Mouse (Mus musculus): ENCODE data around the gene Nabp1. TPM values are rescaled to one million over a fixed set of nuclear protein-coding genes. Genes with fewer than 3 reads are reported as not detected.

Gene Nabp1
- total and polyA plus RNA-seq, 3 experiments = 5.4 to 10.0 TPM; not detected in 1

GRCm38 (mm10) chr1:51508543-51508942 is 30.3 kb upstream of the Nabp1 start:
- Histone ChIP-seq H3K36me3 (ENCODE audit: control insufficient read depth in 1 of 2, insufficient read depth in 2 of 2, low read length in 2 of 2) (peaks cover 0 to 9% of the 10 kb centered on the region in 2 experiments; a peak in 2 of 4 replicates), H3K4me3 (ENCODE audit: control insufficient read depth in 1 of 2, insufficient read depth in 1 of 2, low read depth in 2 of 2, low read length in 2 of 2) (no peak overlapping the region), H3K4me1 (ENCODE audit: control insufficient read depth in 1 of 2, insufficient read depth in 2 of 2, low read length in 2 of 2) (peaks cover 5 to 10% of the 10 kb centered on the region in 2 experiments), H3K27ac (ENCODE audit: control insufficient read depth, low read depth, low read length) (no peak overlapping the region), H3K79me2 (ENCODE audit: control insufficient read depth, insufficient read depth, low read length, poor library complexity) (no peaks in the 10 kb centered on the region), H3K27me3 (ENCODE audit: control insufficient read depth in 1 of 2, insufficient read depth in 2 of 2, low read length in 2 of 2) (no peaks in the 10 kb centered on the region), H3K9ac (ENCODE audit: control insufficient read depth, low read depth, low read length, poor library complexity, severe bottlenecking) (no peak overlapping the region), H3K9me3 (replicated peaks; ENCODE audit: insufficient read depth, low read length) (no peaks in the 10 kb centered on the region)
- TF ChIP-seq ETS1 (IDR thresholded peaks at IDR 0.05; ENCODE audit: low read depth, low read length) = no peak
- TF ChIP-seq UBTF (IDR thresholded peaks at IDR 0.05; ENCODE audit: borderline replicate concordance, insufficient read depth, low read depth, low read length) = no peak
- no peak for DNase-seq (ENCODE audit: low read depth, low spot score)

- H3K36me3 ChIP-seq (ENCODE audit: control insufficient read depth in 1 of 2, insufficient read depth in 2 of 2, low read length in 2 of 2) = peaks cover 0 to 11% of the 10 kb centered on the region in 2 experiments; a peak in 2 of 4 replicates
- H3K9ac ChIP-seq (ENCODE audit: control insufficient read depth, low read depth, low read length, poor library complexity, severe bottlenecking) = no peak overlapping the region
- no peak overlapping the region for H3K4me3 ChIP-seq (ENCODE audit: control insufficient read depth in 1 of 2, insufficient read depth in 1 of 2, low read depth in 2 of 2, low read length in 2 of 2)
- H3K79me2 ChIP-seq (ENCODE audit: control insufficient read depth, insufficient read depth, low read length, poor library complexity) = no peaks in the 10 kb centered on the region
- no peak for TF ChIP-seq ETS1 (IDR thresholded peaks at IDR 0.05; ENCODE audit: low read depth, low read length)
- no peak for TF ChIP-seq BHLHE40 (IDR thresholded peaks at IDR 0.05; ENCODE audit: borderline replicate concordance, low read depth, low read length)
- TF ChIP-seq JUND (IDR thresholded peaks at IDR 0.05; ENCODE audit: low read depth, low read length) = no peak
- no peak for TF ChIP-seq MXI1 (IDR thresholded peaks at IDR 0.05; ENCODE audit: low read depth, low read length)
- no peak for TF ChIP-seq NELFE (IDR thresholded peaks at IDR 0.05; ENCODE audit: low read depth, low read length)
- TF ChIP-seq NRF1 (IDR thresholded peaks at IDR 0.05; ENCODE audit: insufficient read depth, low read depth, low read length, poor library complexity, severe bottlenecking) = no peak
- H3K27me3 ChIP-seq (ENCODE audit: control insufficient read depth in 1 of 2, insufficient read depth in 2 of 2, low read length in 2 of 2) = no peaks in the 10 kb centered on the region
- H3K4me1 ChIP-seq (ENCODE audit: control insufficient read depth in 1 of 2, insufficient read depth in 2 of 2, low read length in 2 of 2) = peaks cover 5 to 10% of the 10 kb centered on the region in 2 experiments
- H3K9me3 ChIP-seq (replicated peaks; ENCODE audit: insufficient read depth, low read length) = no peaks in the 10 kb centered on the region
- DNase-seq (ENCODE audit: low read depth, low spot score) = no peak
- H3K27ac ChIP-seq (ENCODE audit: control insufficient read depth, low read depth, low read length) = no peak overlapping the region
Measured at GRCm38 (mm10) chr1:51507436-51507835, 29.2 kb upstream of the Nabp1 start.

GRCm38 (mm10) chr1:51506236-51506635 is 28.0 kb upstream of the Nabp1 start:
- 0 out of 2 replicates have a peak, but pooled peaks have one; percentile 20 for TF ChIP-seq ZNF384 (IDR thresholded peaks at IDR 0.05; ENCODE audit: low read depth, low read length)
- no peak for TF ChIP-seq MAX (IDR thresholded peaks at IDR 0.05; ENCODE audit: low read length)
- no peak overlapping the region for H3K27ac ChIP-seq (ENCODE audit: control insufficient read depth, low read depth, low read length)
- H3K4me3 ChIP-seq (ENCODE audit: control insufficient read depth in 1 of 2, insufficient read depth in 1 of 2, low read depth in 2 of 2, low read length in 2 of 2) = no peak overlapping the region
- H3K79me2 ChIP-seq (ENCODE audit: control insufficient read depth, insufficient read depth, low read length, poor library complexity) = no peaks in the 10 kb centered on the region
- H3K27me3 ChIP-seq (ENCODE audit: control insufficient read depth in 1 of 2, insufficient read depth in 2 of 2, low read length in 2 of 2) = no peaks in the 10 kb centered on the region
- peaks cover 0 to 12% of the 10 kb centered on the region in 2 experiments; a peak in 2 of 4 replicates for H3K36me3 ChIP-seq (ENCODE audit: control insufficient read depth in 1 of 2, insufficient read depth in 2 of 2, low read length in 2 of 2)
- peaks cover 5 to 10% of the 10 kb centered on the region in 2 experiments for H3K4me1 ChIP-seq (ENCODE audit: control insufficient read depth in 1 of 2, insufficient read depth in 2 of 2, low read length in 2 of 2)
- no peak overlapping the region for H3K9ac ChIP-seq (ENCODE audit: control insufficient read depth, low read depth, low read length, poor library complexity, severe bottlenecking)
- no peaks in the 10 kb centered on the region for H3K9me3 ChIP-seq (replicated peaks; ENCODE audit: insufficient read depth, low read length)
- no peak for DNase-seq (ENCODE audit: low read depth, low spot score)

Data from MEL (cell line).